Mouse (Mus musculus) right cerebral cortex, adult 18-20 months (tissue): Measurements from ENCODE around the gene Gm10424.
"Not testable (repeated sequence)": the region's sequence is repeated elsewhere in the genome, so short reads cannot be mapped to it uniquely, and the experiment has no call there.

ENCODE experiments used
- DNase-seq: peaks from one replicate; pipeline ENCODE4 v3.0.0; 2022; ENCODE audit warnings: mixed read lengths

Gm10424 gene

GRCm38 (mm10) chr5:95272668-95273067, at the start of gene Gm10424:
Gene Gm10424 (minus strand): TSS chr5:95272768.
- not testable (repeated sequence) for DNase-seq

- not testable (repeated sequence) for DNase-seq
These were observed 33.0 kb upstream of the Gm10424 start, which contains the start of gene Gm3259 for GRCm38 (mm10) chr5:95305611-95306010. Gene Gm3259 (plus strand): TSS chr5:95305911.
